Mouse (Mus musculus): ENCODE results near the gene Fbxw5.
A peak's percentile ranks its signal among the peaks of the same experiment; 100 is the strongest.
"Not testable (repeated sequence)": the region's sequence is repeated elsewhere in the genome, so short reads cannot be mapped to it uniquely, and the experiment has no call there.

Fbxw5 gene

DNA sequence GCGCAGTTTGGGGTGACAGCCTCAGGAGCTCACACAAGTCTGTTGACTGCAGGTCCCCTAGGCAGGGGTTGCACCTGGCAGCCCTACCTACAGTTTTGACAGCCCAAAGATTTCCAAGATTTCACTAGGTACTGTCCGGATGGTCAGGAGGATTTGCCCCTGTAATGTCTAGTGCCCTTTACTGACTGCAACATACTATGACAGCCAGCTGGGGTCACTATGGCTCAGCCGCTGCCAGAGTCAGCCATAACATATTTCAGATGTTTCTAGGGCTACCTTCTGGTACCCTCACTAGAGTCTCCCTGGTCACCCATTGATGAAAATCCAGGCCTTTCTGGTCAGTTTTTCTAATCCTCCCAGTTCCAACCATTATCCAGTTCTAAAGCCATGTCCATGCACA is 9.4 kb downstream of the Fbxw5 start:
- no peak for DNase-seq (ENCODE audit: low read depth)

DNA sequence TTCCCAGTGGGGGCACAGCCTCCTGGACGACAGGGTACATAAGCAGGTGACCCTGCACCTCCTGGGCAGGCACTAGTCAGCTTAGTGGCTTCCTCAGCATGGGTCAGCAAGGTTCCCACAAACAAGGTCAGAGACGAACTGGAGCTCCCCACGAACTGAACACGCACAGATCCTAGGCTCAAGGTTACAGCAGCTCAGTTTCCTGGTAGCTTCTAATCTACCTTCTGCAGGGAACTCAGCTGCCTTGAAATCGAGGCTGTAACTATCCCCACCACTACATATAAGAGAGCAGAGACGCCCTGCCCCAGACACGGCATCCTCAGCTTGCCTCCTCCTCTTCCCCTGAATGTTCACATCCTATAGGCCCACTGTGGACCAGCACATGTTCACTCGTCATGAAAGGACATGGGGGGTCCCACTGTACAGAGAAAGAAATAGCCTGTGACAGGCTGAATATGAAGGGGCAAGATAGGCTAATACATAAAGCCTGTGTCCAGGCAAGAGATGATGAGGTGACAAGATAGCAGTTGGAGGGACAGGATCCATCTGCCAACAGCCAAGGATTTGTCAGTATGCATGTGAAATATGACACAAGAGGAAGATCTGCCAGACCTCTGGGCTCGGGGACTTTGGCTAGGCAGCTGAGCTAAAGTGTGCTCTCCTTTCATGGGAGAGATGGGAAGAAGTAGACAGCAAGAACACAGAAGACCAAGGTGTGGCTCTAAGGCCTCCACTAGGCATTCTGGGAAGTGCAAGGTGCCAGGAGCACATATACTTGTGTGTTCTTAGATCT is 26.2 kb downstream of the Fbxw5 start:
- DNase-seq (ENCODE audit: low read depth) = no peak

DNA sequence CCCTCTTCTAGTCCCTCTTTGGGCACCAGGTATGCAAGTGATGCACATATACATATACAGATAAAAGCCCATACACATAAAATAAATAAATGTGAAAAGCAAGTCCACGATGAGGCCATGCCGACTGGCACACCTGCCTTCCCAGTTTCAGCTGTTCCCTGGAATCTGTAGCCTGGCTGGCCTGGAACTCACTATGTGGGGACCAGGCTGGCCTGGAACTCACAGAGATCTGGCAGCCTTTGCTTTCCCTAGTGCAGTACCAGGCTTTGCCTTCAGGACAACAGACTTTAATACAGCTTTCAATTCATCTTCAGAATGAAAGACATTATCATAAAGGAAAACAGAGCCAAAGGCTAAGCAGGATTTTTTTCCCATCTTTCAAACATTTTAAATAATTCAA is 33.2 kb downstream of the Fbxw5 start:
- no peak for DNase-seq (ENCODE audit: low read depth)

DNA sequence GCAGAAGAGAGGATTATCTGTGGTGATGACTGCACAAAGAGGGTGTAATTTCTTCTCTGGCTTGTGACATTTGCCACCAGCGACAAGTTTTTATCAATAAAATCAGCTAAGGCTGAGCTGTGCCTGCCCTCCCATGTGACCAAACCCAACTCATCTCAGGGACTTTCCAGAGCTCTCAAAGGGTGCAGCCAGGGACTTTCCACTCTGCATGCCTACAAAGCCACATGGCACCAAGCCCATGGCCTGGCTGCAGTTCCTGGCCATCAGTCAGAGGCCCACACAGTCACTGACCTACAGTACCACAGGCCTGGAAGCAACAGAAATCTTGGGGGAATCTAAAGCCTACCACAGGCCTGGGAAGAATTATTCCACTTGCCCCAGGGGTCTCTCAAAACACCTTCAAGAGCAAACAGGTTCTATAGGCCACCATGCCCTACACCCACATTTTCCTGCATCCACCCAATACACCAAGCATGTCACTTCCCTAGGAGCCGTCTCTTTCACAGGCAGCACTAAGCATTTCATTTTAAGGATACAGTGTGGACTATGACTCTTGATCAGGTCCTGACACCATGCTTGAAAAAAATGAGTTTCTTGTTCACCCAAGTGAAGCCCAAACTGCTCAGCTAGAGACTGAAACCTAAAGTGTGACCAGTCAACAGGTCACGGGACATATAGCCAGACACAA is 33.8 kb downstream of the Fbxw5 start:
- DNase-seq (ENCODE audit: low read depth) = no peak

DNA sequence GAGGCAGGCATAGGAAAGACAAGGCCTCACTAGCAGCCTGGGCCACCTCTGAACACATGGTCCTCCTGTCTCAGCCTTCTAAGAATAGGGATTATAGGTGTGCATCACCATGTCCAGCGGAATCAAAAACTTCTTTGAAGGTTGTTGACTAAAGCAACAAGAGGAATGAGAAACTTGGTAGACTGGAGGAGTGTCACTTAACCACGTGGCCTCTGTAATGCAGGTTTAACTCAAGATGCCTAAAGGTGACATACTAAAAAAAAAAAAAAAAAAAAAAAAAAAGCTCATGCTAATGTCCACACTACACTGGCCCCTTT is 34.3 kb downstream of the Fbxw5 start:
- DNase-seq (ENCODE audit: low read depth) = no peak

DNA sequence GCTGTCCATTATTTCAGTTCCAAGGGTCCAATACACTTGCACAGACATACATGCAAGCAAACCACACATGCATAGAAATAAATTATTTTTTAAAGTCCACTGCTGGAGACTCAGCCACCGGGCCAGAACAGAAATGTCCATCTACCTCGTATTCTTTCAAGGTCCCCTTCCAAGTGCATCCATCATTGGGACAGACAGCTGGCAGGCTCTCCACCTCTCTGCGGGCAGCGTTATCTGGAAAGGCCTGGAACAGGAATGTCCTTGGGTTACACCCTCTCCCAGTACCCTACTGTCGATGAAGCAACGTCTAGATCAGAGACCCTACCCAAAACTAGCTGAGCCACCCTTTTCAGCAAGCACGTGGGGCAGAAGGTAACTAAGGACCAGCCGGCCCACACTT is 36.0 kb downstream of the Fbxw5 start:
- DNase-seq (ENCODE audit: low read depth) = no peak

DNA sequence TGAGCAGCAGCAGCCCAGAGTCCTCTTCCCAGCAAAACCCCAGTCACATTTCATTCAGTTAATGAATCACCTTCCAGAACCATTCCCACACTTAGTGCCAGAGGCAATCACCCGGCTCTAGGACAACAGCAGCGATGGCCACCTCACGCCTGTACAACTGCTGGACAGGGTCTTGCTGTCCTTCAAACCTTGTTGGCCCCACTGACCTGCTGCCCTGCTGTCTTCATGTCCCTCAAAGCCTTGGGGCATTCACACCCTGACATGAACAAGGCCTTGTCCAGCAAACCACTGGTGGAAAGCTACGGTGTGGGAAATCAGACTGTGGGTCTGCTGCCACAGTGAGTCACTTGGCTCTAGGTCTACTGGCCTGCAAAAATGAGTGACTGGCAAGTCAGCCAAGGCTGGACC is 40.0 kb downstream of the Fbxw5 start:
- no peak for DNase-seq (ENCODE audit: low read depth)

DNA sequence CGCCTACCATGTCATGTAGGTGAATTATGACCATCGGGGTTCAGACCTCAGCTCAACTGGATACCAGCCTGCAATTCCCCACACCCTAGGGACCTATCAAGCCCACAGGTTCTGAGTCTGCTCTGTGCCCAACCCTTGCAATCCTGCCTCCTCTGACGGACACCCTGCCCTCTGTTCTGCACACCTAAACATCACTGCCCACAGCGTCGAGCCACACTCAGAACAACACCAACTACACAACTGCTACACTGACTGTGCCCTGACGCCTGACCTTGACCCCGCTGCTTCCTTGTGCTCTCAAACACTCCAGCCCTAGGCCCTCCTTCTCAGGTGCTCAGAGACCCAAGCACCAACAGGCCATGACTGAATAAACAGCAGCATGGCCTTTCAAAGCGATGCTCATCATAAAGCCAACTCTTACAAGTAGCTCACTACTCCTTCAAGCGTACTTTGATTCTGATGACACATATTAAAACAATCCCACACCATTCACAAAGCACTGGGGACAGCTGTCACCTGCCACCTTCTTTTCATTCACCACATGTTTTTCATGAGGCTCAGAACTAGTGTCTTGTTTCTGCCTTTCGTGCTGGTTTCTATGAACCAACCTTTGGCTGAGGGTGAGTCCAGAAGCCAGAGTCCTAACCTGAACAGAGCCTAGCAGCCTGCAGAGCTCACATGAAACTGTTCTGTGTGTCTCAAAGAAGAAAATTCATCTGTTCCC is 41.3 kb downstream of the Fbxw5 start:
- no peak for DNase-seq (ENCODE audit: low read depth)

DNA sequence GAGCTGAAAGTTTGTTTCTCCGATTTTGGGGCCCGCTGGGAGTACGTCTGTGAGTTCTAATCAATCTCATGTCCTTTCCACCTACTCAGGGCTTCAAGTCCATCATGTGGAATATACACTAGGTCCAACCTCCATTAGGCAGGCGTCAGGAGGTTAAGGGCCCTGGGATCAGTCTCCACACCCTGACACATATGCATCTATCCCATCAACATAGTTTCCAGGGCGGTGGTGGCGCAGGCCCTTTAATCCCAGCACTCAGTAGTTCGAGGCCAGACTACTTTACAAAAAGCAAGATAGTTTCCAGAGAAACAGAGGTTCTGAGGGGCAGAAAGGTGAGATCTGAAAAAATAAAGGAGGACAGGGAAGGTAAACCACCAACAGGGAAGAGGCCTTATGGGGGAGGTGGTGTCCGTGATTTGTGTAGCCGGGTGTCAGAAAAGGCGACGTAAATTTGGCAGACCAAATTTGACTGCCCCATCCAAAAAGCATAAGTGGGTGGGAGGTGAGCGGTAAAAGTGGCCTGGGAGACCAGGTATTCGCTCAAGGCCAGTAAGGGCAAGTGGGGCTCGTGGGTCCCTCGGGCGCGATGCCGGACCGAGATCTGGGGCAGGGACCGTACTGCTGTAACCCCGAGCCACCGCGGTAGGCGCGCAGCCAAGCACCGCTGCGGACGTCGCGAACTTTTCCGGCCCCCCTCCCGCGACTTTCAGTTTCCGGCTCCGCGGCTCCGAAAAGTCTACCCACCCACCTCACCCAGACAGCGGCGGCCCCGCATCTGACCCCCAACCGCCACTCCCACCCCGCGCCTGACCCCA is 45.7 kb downstream of the Fbxw5 start:
- DNase-seq (ENCODE audit: low read depth) = peak; percentile 14

DNA sequence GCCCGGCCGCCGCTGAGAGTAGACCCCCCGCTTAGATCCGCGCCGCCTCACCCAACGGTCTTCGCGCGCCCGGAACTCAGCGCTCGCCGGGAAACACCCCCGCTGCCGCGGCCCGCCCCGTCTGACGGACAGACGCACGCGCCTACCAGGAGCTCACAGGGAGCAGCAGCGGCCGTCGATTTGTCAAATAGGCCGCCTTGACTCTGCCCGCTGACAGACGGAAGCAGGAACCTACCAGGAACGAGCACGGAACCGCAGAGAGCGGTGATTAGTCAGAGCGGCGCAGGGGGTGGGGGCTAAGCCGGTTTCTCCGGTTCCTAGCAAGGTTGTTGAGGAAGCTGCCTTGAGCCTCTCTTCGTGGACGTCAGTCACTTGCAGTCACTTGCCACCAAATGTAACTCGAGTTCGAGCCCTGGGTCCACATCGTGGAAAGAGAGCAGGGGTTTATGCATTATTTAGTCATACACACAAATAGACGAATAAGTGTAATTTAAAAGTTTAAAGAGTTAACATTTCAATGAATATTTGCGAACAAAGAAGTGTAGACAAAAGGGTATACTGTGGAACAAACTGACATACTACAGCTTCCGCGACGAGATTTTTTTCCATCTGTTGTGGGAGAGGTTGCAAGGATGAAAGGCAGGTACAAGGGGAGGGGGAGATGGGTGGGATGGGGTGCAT is 46.4 kb downstream of the Fbxw5 start, which contains the start of gene Traf2:
Gene Traf2, minus strand, starts transcription at position 130 of the 681 bp plus-strand sequence.
- peak; percentile 97 for DNase-seq (ENCODE audit: low read depth)

DNA sequence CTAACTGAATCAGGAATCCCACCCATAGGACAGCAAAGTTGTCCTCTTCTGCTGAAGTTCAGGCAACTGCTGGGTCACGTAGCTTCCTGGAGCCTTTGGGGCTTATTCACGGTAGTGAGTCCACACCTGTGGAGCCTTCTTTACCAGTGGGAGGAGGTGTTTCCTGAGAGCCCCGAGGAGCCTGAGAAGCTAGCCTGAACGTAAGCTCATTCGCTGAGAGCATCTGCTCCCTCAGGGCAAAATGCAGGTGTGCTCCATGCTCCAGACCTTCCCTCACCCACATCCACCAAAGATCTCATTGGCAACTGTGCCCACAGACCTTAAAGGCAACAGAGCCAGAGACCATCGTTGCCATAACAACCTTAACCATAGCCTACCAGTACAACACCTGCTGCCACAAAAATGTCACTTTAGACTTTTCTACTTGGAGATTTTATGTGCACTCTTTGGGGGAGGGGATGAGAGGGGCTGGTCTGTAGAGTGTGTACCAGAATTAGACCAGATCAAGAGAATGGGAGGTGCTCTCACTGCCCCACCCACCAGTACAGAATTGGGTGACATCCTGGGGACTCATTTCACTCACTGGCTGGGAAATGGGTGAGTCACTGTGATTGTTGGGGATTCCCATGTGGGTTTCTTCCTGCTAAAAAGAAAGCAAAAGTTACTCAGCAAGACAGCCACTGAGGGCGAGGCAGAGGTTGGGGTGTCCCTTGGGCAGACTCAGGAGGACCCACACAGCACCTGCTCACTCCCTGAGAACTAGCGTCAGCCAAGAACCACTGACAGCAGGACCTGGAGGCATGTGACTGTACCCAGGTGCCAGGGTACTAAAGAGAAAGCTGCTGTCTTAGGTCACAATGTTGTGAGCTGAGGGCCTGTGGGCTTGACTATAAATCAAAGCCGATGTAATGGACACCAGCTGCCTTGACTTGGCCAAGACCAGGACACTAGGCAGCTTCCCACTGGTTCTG is 48.8 kb downstream of the Fbxw5 start:
- no peak for DNase-seq (ENCODE audit: low read depth)

DNA sequence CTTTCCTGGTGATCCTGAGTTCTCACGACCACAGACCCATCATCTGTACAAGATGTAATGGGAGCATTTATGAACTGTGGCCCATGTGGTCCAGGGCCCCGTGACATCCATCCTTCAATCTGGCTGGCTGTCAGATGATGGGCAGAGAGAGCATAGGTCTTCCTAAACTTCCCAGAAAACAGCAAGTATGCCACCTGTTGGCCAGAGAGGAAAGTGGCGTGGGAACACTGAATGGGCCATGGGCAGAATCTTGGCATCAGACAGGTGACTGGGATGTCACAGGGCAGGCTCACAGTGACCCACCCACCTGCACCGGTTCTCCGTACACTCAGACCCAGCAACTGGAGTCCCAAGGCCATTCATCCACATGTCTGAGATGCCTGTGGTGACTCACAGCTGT is 50.6 kb downstream of the Fbxw5 start:
- peak; percentile 30 for DNase-seq (ENCODE audit: low read depth)

DNA sequence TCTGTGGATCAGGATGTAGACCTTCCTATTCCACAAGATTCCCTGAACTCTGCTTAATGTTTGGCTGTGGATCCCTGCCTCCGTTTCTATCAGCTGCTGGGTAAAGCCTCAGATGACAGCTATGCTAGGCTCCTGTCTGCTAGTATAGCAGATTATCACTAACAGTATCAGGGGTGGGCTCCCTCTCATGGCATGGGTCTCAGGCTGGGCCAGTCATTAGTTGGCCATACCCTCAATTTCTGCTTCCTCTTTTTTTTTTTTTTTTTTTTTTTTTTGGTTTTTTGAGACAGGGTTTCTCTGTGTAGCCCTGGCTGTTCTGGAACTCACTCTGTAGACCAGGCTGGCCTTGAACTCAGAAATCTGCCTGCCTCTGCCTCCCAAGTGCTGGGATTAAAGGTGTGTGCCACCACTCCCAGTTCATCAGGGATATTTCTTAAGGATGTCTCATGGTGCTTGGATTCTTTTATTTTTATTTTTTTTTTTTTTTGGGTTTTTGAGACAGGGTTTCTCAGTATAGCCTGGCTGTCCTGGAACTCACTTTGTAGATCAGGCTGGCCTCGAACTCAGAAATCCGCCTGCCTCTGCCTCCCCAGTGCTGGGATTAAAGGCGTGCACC is 52.7 kb downstream of the Fbxw5 start:
- DNase-seq (ENCODE audit: low read depth) = not testable (repeated sequence)

Data from c-Kit-positive CD71-negative TER-119-negative erythroid progenitor cells, embryonic 14.5 days (primary cell).